Mouse (Mus musculus): ENCODE measurements around the gene Mindy1. TPM values are rescaled to one million over a fixed set of nuclear protein-coding genes. Genes with fewer than 3 reads are reported as not detected.

The Mindy1 gene
- total and polyA plus RNA-seq, 2 experiments from 2014 or later, result 31.8 to 33.8 TPM

DNA sequence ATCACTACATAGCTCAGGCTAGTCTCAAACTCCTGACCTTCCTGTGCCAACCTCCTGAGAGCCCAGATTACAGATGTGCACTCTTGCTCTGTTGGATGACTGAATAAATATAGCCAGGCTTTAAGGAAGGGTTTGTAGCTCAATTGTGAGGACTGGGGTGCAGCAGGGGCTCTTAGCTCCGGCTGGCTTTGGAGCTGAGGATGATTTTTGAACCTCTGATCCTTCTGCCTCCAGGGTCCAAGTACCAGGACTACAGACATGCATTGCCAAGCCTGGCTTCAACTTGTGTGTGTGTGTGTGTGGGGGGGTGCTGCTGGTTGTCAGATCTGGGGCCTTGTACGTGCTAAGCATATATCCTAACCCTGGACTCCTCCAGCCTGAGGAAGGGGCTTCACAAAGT is 11.8 kb downstream of the Mindy1 start:
- ATAC-seq (no peak), DNase-seq (ENCODE audit: low spot score) (no peak)
- H3K36me3 ChIP-seq (ENCODE audit: insufficient read depth, low read length), result peaks cover 27% of the 10 kb centered on the region; the same call in 1 of the 2 replicates
- no peak overlapping the region for H3K4me2 ChIP-seq (ENCODE audit: low read depth, low read length)
- no peaks in the 10 kb centered on the region for H3K27me3 ChIP-seq (ENCODE audit: insufficient read depth, low read length)
- H3K9me3 ChIP-seq (ENCODE audit: low read length), result no peaks in the 10 kb centered on the region
- WGBS, result 98% methylated on average over 2 of the region's 2 CpGs
- H3K27ac ChIP-seq, result no peak overlapping the region
- no peak overlapping the region for H3K4me3 ChIP-seq (ENCODE audit: low read length)
- H3K9ac ChIP-seq (replicated peaks; ENCODE audit: low read length), result no peak overlapping the region
- TF ChIP-seq CTCF (IDR thresholded peaks at IDR 0.05; ENCODE audit: low read depth), result no peak
- H3K4me1 ChIP-seq (ENCODE audit: insufficient read depth, low read length), result no peaks in the 10 kb centered on the region

DNA sequence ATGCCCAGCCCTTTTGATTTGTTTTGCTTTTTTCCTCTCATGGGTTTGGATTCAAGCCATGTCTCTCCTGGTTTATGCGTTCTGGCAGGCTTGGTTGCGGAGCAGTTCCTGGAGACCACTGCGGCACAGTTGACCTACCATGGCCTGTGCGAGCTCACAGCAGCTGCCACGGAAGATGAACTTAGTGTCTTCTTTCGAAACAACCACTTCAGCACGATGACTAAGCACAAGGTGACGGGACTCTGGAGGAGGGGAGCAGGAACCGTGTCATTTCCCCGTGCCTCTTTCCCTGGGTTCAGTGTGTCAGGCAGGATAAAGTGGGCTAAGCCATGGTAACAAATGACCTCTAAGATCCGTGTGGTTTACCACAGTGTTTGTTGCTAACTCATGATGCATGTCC is 12.4 kb downstream of the Mindy1 start:
- Histone ChIP-seq H3K9me3 (ENCODE audit: low read length) (no peaks in the 10 kb centered on the region), H3K36me3 (ENCODE audit: insufficient read depth, low read length) (peaks cover 25% of the 10 kb centered on the region; the same call in 1 of the 2 replicates), H3K4me2 (ENCODE audit: low read depth, low read length) (no peak overlapping the region), H3K4me3 (ENCODE audit: low read length) (no peak overlapping the region), H3K27me3 (ENCODE audit: insufficient read depth, low read length) (no peaks in the 10 kb centered on the region), H3K4me1 (ENCODE audit: insufficient read depth, low read length) (no peaks in the 10 kb centered on the region), H3K27ac (no peak overlapping the region), H3K9ac (replicated peaks; ENCODE audit: low read length) (no peak overlapping the region)
- no peak for TF ChIP-seq CTCF (IDR thresholded peaks at IDR 0.05; ENCODE audit: low read depth)
- 77% methylated on average over 11 of the region's 11 CpGs for WGBS
- DNase-seq (ENCODE audit: low spot score) (no peak), ATAC-seq (no peak)

DNA sequence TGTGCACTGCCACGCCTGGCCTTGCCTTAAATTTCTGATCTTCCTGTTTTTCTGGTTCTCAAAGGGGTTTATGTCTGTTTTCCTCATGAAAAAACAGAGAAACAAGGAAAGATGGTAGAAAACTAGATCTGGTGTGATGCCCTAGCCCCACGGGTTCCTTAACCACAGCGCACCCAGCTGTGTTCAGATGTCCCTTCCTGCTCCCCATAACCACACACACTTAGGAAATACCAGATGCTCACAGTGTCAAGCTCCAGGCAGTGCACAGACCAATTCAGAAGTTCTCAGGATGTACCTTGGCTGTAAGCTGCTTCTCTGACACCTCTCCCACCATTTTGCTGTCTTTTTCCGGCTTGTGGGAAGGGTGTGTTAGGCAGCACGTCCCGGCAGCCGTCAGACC is 13.2 kb downstream of the Mindy1 start:
- no peaks in the 10 kb centered on the region for H3K27me3 ChIP-seq (ENCODE audit: insufficient read depth, low read length)
- H3K9me3 ChIP-seq (ENCODE audit: low read length), result no peaks in the 10 kb centered on the region
- DNase-seq (ENCODE audit: low spot score) (no peak), ATAC-seq (no peak)
- H3K4me2 ChIP-seq (ENCODE audit: low read depth, low read length), result no peak overlapping the region
- no peak for TF ChIP-seq CTCF (IDR thresholded peaks at IDR 0.05; ENCODE audit: low read depth)
- 86% methylated on average over 7 of the region's 7 CpGs for WGBS
- H3K9ac ChIP-seq (replicated peaks; ENCODE audit: low read length), result no peak overlapping the region
- H3K4me3 ChIP-seq (ENCODE audit: low read length), result no peak overlapping the region
- H3K27ac ChIP-seq, result no peak overlapping the region
- no peaks in the 10 kb centered on the region for H3K4me1 ChIP-seq (ENCODE audit: insufficient read depth, low read length)
- peaks cover 25% of the 10 kb centered on the region; the same call in 1 of the 2 replicates for H3K36me3 ChIP-seq (ENCODE audit: insufficient read depth, low read length)

DNA sequence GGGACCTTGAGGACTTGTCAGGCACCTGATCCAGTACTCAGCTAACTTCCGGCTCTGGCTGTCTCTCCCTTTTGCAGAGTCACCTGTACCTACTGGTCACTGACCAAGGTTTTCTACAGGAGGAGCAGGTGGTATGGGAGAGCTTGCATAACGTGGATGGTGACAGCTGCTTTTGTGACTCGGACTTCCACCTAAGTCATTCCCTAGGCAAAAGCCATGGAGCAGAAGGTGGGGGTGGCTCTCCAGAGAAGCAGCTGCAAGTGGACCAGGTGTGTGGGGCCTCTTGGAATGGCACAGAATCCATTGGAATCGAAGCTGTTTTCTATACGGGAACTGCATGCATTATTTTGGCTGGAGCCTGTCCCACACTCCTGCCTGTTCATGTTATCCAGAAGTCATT is 13.6 kb downstream of the Mindy1 start:
- 90% methylated on average over 5 of the region's 5 CpGs for WGBS

GRCm38 (mm10) chr3:95295321-95296102 is 14.4 kb downstream of the Mindy1 start:
- Histone ChIP-seq H3K9ac (replicated peaks; ENCODE audit: low read length) (no peak overlapping the region), H3K4me1 (ENCODE audit: insufficient read depth, low read length) (no peaks in the 10 kb centered on the region), H3K36me3 (ENCODE audit: insufficient read depth, low read length) (peaks cover 25% of the 10 kb centered on the region; the same call in 1 of the 2 replicates), H3K9me3 (ENCODE audit: low read length) (no peaks in the 10 kb centered on the region), H3K4me2 (ENCODE audit: low read depth, low read length) (no peak overlapping the region), H3K27ac (no peak overlapping the region), H3K4me3 (ENCODE audit: low read length) (no peak overlapping the region), H3K27me3 (ENCODE audit: insufficient read depth, low read length) (no peaks in the 10 kb centered on the region)
- peak; percentile 53 for ATAC-seq
- TF ChIP-seq CTCF (IDR thresholded peaks at IDR 0.05; ENCODE audit: low read depth), result no peak
- DNase-seq (ENCODE audit: low spot score), result no peak
- 82% methylated on average over 11 of the region's 11 CpGs for WGBS

More for the DNA sequence above, 13.6 kb downstream of the Mindy1 start:
- Histone ChIP-seq H3K36me3 (ENCODE audit: insufficient read depth, low read length) (peaks cover 25% of the 10 kb centered on the region; the same call in 1 of the 2 replicates), H3K9ac (replicated peaks; ENCODE audit: low read length) (no peak overlapping the region), H3K4me1 (ENCODE audit: insufficient read depth, low read length) (no peaks in the 10 kb centered on the region), H3K4me3 (ENCODE audit: low read length) (no peak overlapping the region), H3K27ac (no peak overlapping the region), H3K27me3 (ENCODE audit: insufficient read depth, low read length) (no peaks in the 10 kb centered on the region), H3K4me2 (ENCODE audit: low read depth, low read length) (no peak overlapping the region), H3K9me3 (ENCODE audit: low read length) (no peaks in the 10 kb centered on the region)
- DNase-seq (ENCODE audit: low spot score) (no peak), ATAC-seq (no peak)
- no peak for TF ChIP-seq CTCF (IDR thresholded peaks at IDR 0.05; ENCODE audit: low read depth)

- Histone ChIP-seq H3K27ac (no peak overlapping the region), H3K9ac (replicated peaks; ENCODE audit: low read length) (no peak overlapping the region), H3K4me1 (ENCODE audit: insufficient read depth, low read length) (no peaks in the 10 kb centered on the region), H3K36me3 (ENCODE audit: insufficient read depth, low read length) (peaks cover 25% of the 10 kb centered on the region; the same call in 1 of the 2 replicates), H3K4me3 (ENCODE audit: low read length) (no peak overlapping the region), H3K27me3 (ENCODE audit: insufficient read depth, low read length) (no peaks in the 10 kb centered on the region), H3K4me2 (ENCODE audit: low read depth, low read length) (no peak overlapping the region), H3K9me3 (ENCODE audit: low read length) (no peaks in the 10 kb centered on the region)
- peak; percentile 73 for TF ChIP-seq CTCF (IDR thresholded peaks at IDR 0.05; ENCODE audit: low read depth)
- ATAC-seq, result peak; percentile 56; the same call in 1 of the 2 replicates
- peak; percentile 56 for DNase-seq (ENCODE audit: low spot score)
- 16% methylated on average over 5 of the region's 5 CpGs for WGBS
Observed at GRCm38 (mm10) chr3:95296103-95296469, 14.9 kb downstream of the Mindy1 start.

DNA sequence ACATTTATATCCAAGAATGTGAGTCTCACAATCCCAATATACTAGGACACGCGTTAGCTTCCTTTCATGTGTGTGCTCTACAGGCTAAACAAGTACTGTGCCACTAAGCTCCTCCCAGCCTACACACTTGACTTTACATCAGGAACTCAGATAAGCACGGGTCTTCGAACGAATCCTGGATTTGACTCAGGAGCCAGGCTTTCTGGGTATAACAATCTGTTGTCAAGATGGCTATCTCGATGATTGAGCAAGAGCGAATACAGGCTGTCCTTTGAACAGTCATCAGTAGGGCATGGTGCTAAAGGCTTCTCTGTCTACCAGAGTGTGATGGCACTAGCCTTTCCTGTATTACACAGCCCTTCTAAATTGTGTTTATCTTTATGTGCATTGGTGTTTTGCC is 16.9 kb downstream of the Mindy1 start:
- Histone ChIP-seq H3K36me3 (ENCODE audit: insufficient read depth, low read length) (peaks cover 23% of the 10 kb centered on the region; the same call in 1 of the 2 replicates), H3K4me2 (ENCODE audit: low read depth, low read length) (no peak overlapping the region), H3K27ac (no peak overlapping the region), H3K4me1 (ENCODE audit: insufficient read depth, low read length) (no peaks in the 10 kb centered on the region), H3K9ac (replicated peaks; ENCODE audit: low read length) (no peak overlapping the region), H3K9me3 (ENCODE audit: low read length) (no peaks in the 10 kb centered on the region), H3K27me3 (ENCODE audit: insufficient read depth, low read length) (no peaks in the 10 kb centered on the region), H3K4me3 (ENCODE audit: low read length) (no peak overlapping the region)
- DNase-seq (ENCODE audit: low spot score), result no peak
- no peak for TF ChIP-seq CTCF (IDR thresholded peaks at IDR 0.05; ENCODE audit: low read depth)
- 94% methylated on average over 7 of the region's 7 CpGs for WGBS
- ATAC-seq, result no peak

Measured in hindbrain, postnatal 0 days (tissue).